Mouse (Mus musculus) kidney, embryonic 14.5 days (tissue): ENCODE data around the gene Gtf2f1. TPM values are rescaled to one million over a fixed set of nuclear protein-coding genes. Genes with fewer than 3 reads are reported as not detected.

Experiments used
- ATAC-seq: fragments of 200-750 bp; cut with Nextera tagmentation; 2 replicates; pipeline ENCODE4 v1.8.0; 2017; ENCODE audit warnings: moderate number of reproducible peaks, mild to moderate bottlenecking, moderate TSS enrichment, moderate library complexity; ENCODE audit not compliant: low FRiP score, low TSS enrichment
- H3K27ac ChIP-seq: fragments of 300-500 bp; sonication (generic); 2 replicates; pipeline ENCODE4 v1.5.1; 2014; ENCODE audit warnings: low read depth, mild to moderate bottlenecking, low read length, moderate library complexity, mixed read lengths
- H3K27me3 ChIP-seq: fragments of 300-500 bp; sonication (generic); 2 replicates; pipeline ENCODE4 v1.6.1; 2014; ENCODE audit warnings: mild to moderate bottlenecking, low read length; ENCODE audit not compliant: control insufficient read depth, insufficient read depth
- H3K36me3 ChIP-seq: fragments of 300-500 bp; sonication (generic); 2 replicates; pipeline ENCODE4 v1.6.1; 2014; ENCODE audit warnings: low read length, mixed read lengths; ENCODE audit not compliant: control insufficient read depth, insufficient read depth
- H3K4me1 ChIP-seq: fragments of 300-500 bp; sonication (generic); 2 replicates; pipeline ENCODE4 v1.6.1; 2014; ENCODE audit warnings: low read length, mixed read lengths; ENCODE audit not compliant: control insufficient read depth, insufficient read depth
- H3K4me2 ChIP-seq: fragments of 300-500 bp; sonication (generic); replicated peaks from 2 replicates; pipeline ENCODE4 v1.6.1; 2014; ENCODE audit warnings: low read depth, mild to moderate bottlenecking, low read length
- H3K4me3 ChIP-seq: fragments of 300-500 bp; sonication (generic); 2 replicates; pipeline ENCODE4 v1.5.1; 2014; ENCODE audit warnings: mild to moderate bottlenecking, low read length
- H3K9ac ChIP-seq: fragments of 300-500 bp; sonication (generic); 2 replicates; pipeline ENCODE4 v1.6.1; 2014; ENCODE audit warnings: low read depth, mild to moderate bottlenecking, low read length, moderate library complexity
- H3K9me3 ChIP-seq: fragments of 300-500 bp; sonication (generic); 2 replicates; pipeline ENCODE4 v1.6.1; 2016; ENCODE audit warnings: low read length; ENCODE audit not compliant: control insufficient read depth
- WGBS: fragments of 180-500 bp; shearing (Covaris S2); extraction: QIAGEN DNeasy Blood & Tissue Kit; methylation state at CpG from one replicate; pipeline ENCODE4 v1.1.7; 2014; 5-methylcytosine and 5-hydroxymethylcytosine counted together
- polyA plus RNA-seq: library from polyadenylated mRNA; unstranded; fragments of >200 nt; fragmentation: Nextera tagmentation; extraction: Ambion mirVana; gene quantifications from 2 replicates; pipeline ENCODE4 v1.2.1, GENCODE M21; 2014

Gtf2f1 gene
- polyA plus RNA-seq, 1 experiment from 2014 or later: 65.6 TPM

GRCm38 (mm10) chr17:56996506-56996905 is 14.6 kb downstream of the Gtf2f1 start:
- ATAC-seq: no peak
- Histone ChIP-seq H3K9ac (no peak overlapping the region), H3K36me3 (peaks cover 63% of the 10 kb centered on the region), H3K9me3 (no peaks in the 10 kb centered on the region), H3K4me3 (peak overlapping the region; percentile 85; the same call in 1 of the 2 replicates), H3K4me1 (peaks cover 8% of the 10 kb centered on the region), H3K27ac (no peak overlapping the region), H3K27me3 (no peaks in the 10 kb centered on the region), H3K4me2 (no peak overlapping the region)
- 75% methylated on average over 2 of the region's 2 CpGs for WGBS

GRCm38 (mm10) chr17:56995046-56995445 is 16.0 kb downstream of the Gtf2f1 start:
- no peaks in the 10 kb centered on the region for H3K9me3 ChIP-seq
- peaks cover 60% of the 10 kb centered on the region for H3K36me3 ChIP-seq
- peaks cover 13% of the 10 kb centered on the region for H3K4me1 ChIP-seq
- H3K4me3 ChIP-seq: no peak overlapping the region
- no peak overlapping the region for H3K9ac ChIP-seq
- no peaks in the 10 kb centered on the region for H3K27me3 ChIP-seq
- no peak overlapping the region for H3K27ac ChIP-seq
- H3K4me2 ChIP-seq: no peak overlapping the region
- WGBS: 86% methylated on average over 8 of the region's 8 CpGs
- no peak for ATAC-seq

- Histone ChIP-seq H3K9me3 (no peaks in the 10 kb centered on the region), H3K4me3 (peak overlapping the region; percentile 83), H3K36me3 (peaks cover 39% of the 10 kb centered on the region), H3K27ac (no peak overlapping the region), H3K27me3 (no peaks in the 10 kb centered on the region), H3K4me2 (peak overlapping the region; percentile 74), H3K9ac (peak overlapping the region; percentile 76), H3K4me1 (peaks cover 5% of the 10 kb centered on the region; the same call in 1 of the 2 replicates)
- ATAC-seq: no peak
- 90% methylated on average over 2 of the region's 2 CpGs for WGBS
Measured at GRCm38 (mm10) chr17:56990966-56991365, 20.1 kb downstream of the Gtf2f1 start.

GRCm38 (mm10) chr17:56990115-56990746 is 20.9 kb downstream of the Gtf2f1 start, which contains the start of gene Clpp:
Clpp (plus strand) TSS chr17:56990305.
- H3K4me1 ChIP-seq: peaks cover 5% of the 10 kb centered on the region; the same call in 1 of the 2 replicates
- no peaks in the 10 kb centered on the region for H3K27me3 ChIP-seq
- ATAC-seq: peak; percentile 96
- peak within 1 kb of the TSS; percentile 83 for H3K4me3 ChIP-seq
- H3K9me3 ChIP-seq: no peaks in the 10 kb centered on the region
- H3K4me2 ChIP-seq: peak within 1 kb of the TSS; percentile 74
- H3K9ac ChIP-seq: peak within 1 kb of the TSS; percentile 76
- peak within 1 kb of the TSS; percentile 71; the same call in 1 of the 2 replicates for H3K27ac ChIP-seq
- WGBS: under 1% methylated on average over 52 of the region's 52 CpGs
- peaks cover 31% of the 10 kb centered on the region for H3K36me3 ChIP-seq

- peak overlapping the region; percentile 71; the same call in 1 of the 2 replicates for H3K27ac ChIP-seq
- H3K4me1 ChIP-seq: peaks cover 5% of the 10 kb centered on the region; the same call in 1 of the 2 replicates
- H3K36me3 ChIP-seq: peaks cover 25% of the 10 kb centered on the region
- no peaks in the 10 kb centered on the region for H3K27me3 ChIP-seq
- peak overlapping the region; percentile 83 for H3K4me3 ChIP-seq
- 4% methylated on average over 25 of the region's 25 CpGs for WGBS
- H3K9me3 ChIP-seq: no peaks in the 10 kb centered on the region
- peak; percentile 90 for ATAC-seq
- H3K9ac ChIP-seq: peak overlapping the region; percentile 76
- peak overlapping the region; percentile 74 for H3K4me2 ChIP-seq
Measured at GRCm38 (mm10) chr17:56989467-56990114, 21.5 kb downstream of the Gtf2f1 start.

- H3K9me3 ChIP-seq: no peaks in the 10 kb centered on the region
- no peaks in the 10 kb centered on the region for H3K27me3 ChIP-seq
- H3K4me3 ChIP-seq: peak overlapping the region; percentile 83
- H3K27ac ChIP-seq: no peak overlapping the region; the same call in 1 of the 2 replicates
- H3K4me1 ChIP-seq: peaks cover 5% of the 10 kb centered on the region; the same call in 1 of the 2 replicates
- peak overlapping the region; percentile 76; the same call in 1 of the 2 replicates for H3K9ac ChIP-seq
- WGBS: 72% methylated on average over 7 of the region's 7 CpGs
- no peak for ATAC-seq
- H3K36me3 ChIP-seq: peaks cover 19% of the 10 kb centered on the region
- H3K4me2 ChIP-seq: peak overlapping the region; percentile 74
Measured at GRCm38 (mm10) chr17:56988921-56989430, 22.1 kb downstream of the Gtf2f1 start.

- ATAC-seq: no peak
- 83% methylated on average over 7 of the region's 7 CpGs for WGBS
- Histone ChIP-seq H3K36me3 (peaks cover 14% of the 10 kb centered on the region), H3K4me3 (no peak overlapping the region), H3K4me1 (peaks cover 5% of the 10 kb centered on the region; the same call in 1 of the 2 replicates), H3K9me3 (no peaks in the 10 kb centered on the region), H3K4me2 (no peak overlapping the region), H3K27ac (no peak overlapping the region), H3K9ac (no peak overlapping the region), H3K27me3 (no peaks in the 10 kb centered on the region)
Measured at GRCm38 (mm10) chr17:56988441-56988840, 22.6 kb downstream of the Gtf2f1 start.

GRCm38 (mm10) chr17:56986105-56986805 is 24.8 kb downstream of the Gtf2f1 start:
- Histone ChIP-seq H3K27ac (no peak overlapping the region), H3K9ac (no peak overlapping the region), H3K4me3 (no peak overlapping the region), H3K4me2 (no peak overlapping the region), H3K27me3 (no peaks in the 10 kb centered on the region), H3K36me3 (no peaks in the 10 kb centered on the region), H3K4me1 (peaks cover 5% of the 10 kb centered on the region; the same call in 1 of the 2 replicates), H3K9me3 (no peaks in the 10 kb centered on the region)
- WGBS: 91% methylated on average over 3 of the region's 3 CpGs
- no peak for ATAC-seq
